ENCODE assay signal across 28 mouse cellular contexts in genomic region chr11:99138976-99139375, GRCm38 (mm10). TPM values are rescaled to one million over a fixed set of nuclear protein-coding genes. Genes with fewer than 3 reads are reported as not detected.
A peak's percentile ranks its signal among the peaks of the same experiment; 100 is the strongest.
DNase-seq lines count a peak whose midpoint lies in the region; ATAC-seq and TF ChIP-seq lines count a peak whose summit lies in the region.
"Had no signal": no experiment of that assay in that cellular context is flagged by ENCODE, and none has a peak within 500 bp of the region (broad histone marks: within the 10 kb centered on the region; RNA-seq: fewer than 3 reads in every experiment).

No protein-coding gene starts in this region.

- intact Hi-C loops in heart, adult 2 months (cut with DNase I) = no loop called here

- no peaks in the 10 kb centered on the region for H3K9me3 ChIP-seq in hindbrain, embryonic 10.5 days
- H3K9me3 ChIP-seq in hindbrain, embryonic 12.5 days (replicated peaks) = no peaks in the 10 kb centered on the region
- no peaks in the 10 kb centered on the region for H3K9me3 ChIP-seq in embryonic facial prominence, embryonic 10.5 days
- H3K9me3 ChIP-seq in limb, embryonic 15.5 days = no peaks in the 10 kb centered on the region
- H3K9me3 ChIP-seq: forebrain, embryonic 13.5 days; hindbrain, embryonic 15.5 days; liver, embryonic 15.5 days; megakaryocyte, embryonic 14.5 days; midbrain, embryonic 13.5 days; stomach, embryonic 15.5 days had no signal

- no peak overlapping the region for H3K4me2 ChIP-seq in hindbrain, embryonic 12.5 days (replicated peaks)
- H3K4me2 ChIP-seq in limb, embryonic 15.5 days = no peak overlapping the region
- H3K4me2 ChIP-seq: forebrain, embryonic 13.5 days; heart, embryonic 11.5 days; hindbrain, embryonic 15.5 days; liver, embryonic 15.5 days; midbrain, embryonic 13.5 days; stomach, embryonic 15.5 days had no signal

- no peaks in the 10 kb centered on the region for H3K36me3 ChIP-seq in hindbrain, embryonic 10.5 days
- no peaks in the 10 kb centered on the region for H3K36me3 ChIP-seq in hindbrain, embryonic 12.5 days
- no peaks in the 10 kb centered on the region for H3K36me3 ChIP-seq in embryonic facial prominence, embryonic 10.5 days (replicated peaks)
- no peaks in the 10 kb centered on the region for H3K36me3 ChIP-seq in limb, embryonic 15.5 days
- H3K36me3 ChIP-seq in heart, adult 2 months (ENCODE audit: control insufficient read depth, insufficient read depth, low read length) = no peaks in the 10 kb centered on the region
- H3K36me3 ChIP-seq: hindbrain, embryonic 15.5 days; liver, embryonic 15.5 days; midbrain, embryonic 13.5 days; stomach, embryonic 15.5 days had no signal

- no peak for TF ChIP-seq EP300 in heart, adult 2 months (IDR thresholded peaks at IDR 0.05; ENCODE audit: insufficient read depth, low read depth, low read length)

- no peak for DNase-seq in hindbrain, embryonic 10.5 days (ENCODE audit: low spot score)
- DNase-seq in embryonic facial prominence, embryonic 10.5 days (ENCODE audit: low spot score) = no peak
- peak; percentile 91 for DNase-seq in fat pad, adult 2 months (ENCODE audit: extremely low read depth, low read depth, low spot score)
- no peak for DNase-seq in heart, adult 2 months
- DNase-seq in adrenal gland, postnatal 10 days = no peak
- DNase-seq: cerebellum, adult 8-10 months; cerebellum, postnatal 25 days; heart, postnatal 4 days; kidney, adult 11 months; kidney, postnatal 14 days; liver; lung, postnatal 36 days had no signal

- WGBS in hindbrain, embryonic 10.5 days = 79% methylated on average over 9 of the region's 9 CpGs
- 82% methylated on average over 9 of the region's 9 CpGs for WGBS in hindbrain, embryonic 12.5 days
- WGBS in embryonic facial prominence, embryonic 10.5 days = 73% methylated on average over 9 of the region's 9 CpGs
- 40% methylated on average over 9 of the region's 9 CpGs for WGBS in limb, embryonic 15.5 days
- WGBS in heart, adult 2 months = 74% methylated on average over 9 of the region's 9 CpGs

- no peak for TF ChIP-seq POLR2A in heart, adult 2 months (IDR thresholded peaks at IDR 0.05; ENCODE audit: insufficient read depth, low read depth, low read length)

- H3K9ac ChIP-seq in hindbrain, embryonic 12.5 days = no peak overlapping the region
- H3K9ac ChIP-seq in limb, embryonic 15.5 days = no peak overlapping the region
- H3K9ac ChIP-seq in heart, adult 2 months (ENCODE audit: low read depth, low read length) = no peak overlapping the region
- H3K9ac ChIP-seq: forebrain, embryonic 13.5 days; hindbrain, embryonic 15.5 days; liver, embryonic 15.5 days; midbrain, embryonic 13.5 days; stomach, embryonic 15.5 days had no signal

- no peaks in the 10 kb centered on the region for H3K79me2 ChIP-seq in heart, adult 2 months (replicated peaks; ENCODE audit: control insufficient read depth, insufficient read depth, low read length)

- H3K27ac ChIP-seq in hindbrain, embryonic 10.5 days = 0 out of 2 replicates have a peak overlapping the region, but pooled peaks have one; percentile 12
- no peak overlapping the region for H3K27ac ChIP-seq in hindbrain, embryonic 12.5 days
- peak overlapping the region; percentile 36 for H3K27ac ChIP-seq in embryonic facial prominence, embryonic 10.5 days (replicated peaks)
- peak overlapping the region; percentile 33; the same call in 1 of the 2 replicates for H3K27ac ChIP-seq in limb, embryonic 15.5 days
- no peak overlapping the region for H3K27ac ChIP-seq in heart, adult 2 months
- H3K27ac ChIP-seq: forebrain, embryonic 13.5 days; hindbrain, embryonic 15.5 days; liver, embryonic 15.5 days; midbrain, embryonic 13.5 days; stomach, embryonic 15.5 days had no signal

- ATAC-seq in hindbrain, embryonic 12.5 days (ENCODE audit: low FRiP score) = no peak
- ATAC-seq in limb, embryonic 15.5 days (ENCODE audit: insufficient number of reproducible peaks, low FRiP score, low TSS enrichment, low read depth) = no peak
- ATAC-seq: forebrain, embryonic 13.5 days; inflammation-experienced regulatory T-cells, adult 6 months; midbrain, embryonic 13.5 days had no signal

- no peak overlapping the region for H3K4me3 ChIP-seq in hindbrain, embryonic 10.5 days
- no peak overlapping the region for H3K4me3 ChIP-seq in hindbrain, embryonic 12.5 days
- H3K4me3 ChIP-seq in embryonic facial prominence, embryonic 10.5 days = no peak overlapping the region
- no peak overlapping the region for H3K4me3 ChIP-seq in limb, embryonic 15.5 days
- H3K4me3 ChIP-seq in heart, adult 2 months = no peak overlapping the region
- H3K4me3 ChIP-seq: forebrain, embryonic 13.5 days; hindbrain, embryonic 15.5 days; liver, embryonic 15.5 days; megakaryocyte, embryonic 14.5 days; midbrain, embryonic 13.5 days; stomach, embryonic 15.5 days had no signal

- no peak for TF ChIP-seq CTCF in heart, adult 2 months (IDR thresholded peaks at IDR 0.05)

- no peaks in the 10 kb centered on the region for H3K27me3 ChIP-seq in hindbrain, embryonic 10.5 days (ENCODE audit: insufficient read depth, poor library complexity, severe bottlenecking)
- 0 out of 2 replicates have a peak, but pooled peaks cover 3% of the 10 kb centered on the region for H3K27me3 ChIP-seq in hindbrain, embryonic 12.5 days
- H3K27me3 ChIP-seq in embryonic facial prominence, embryonic 10.5 days (replicated peaks; ENCODE audit: low read depth, poor library complexity, severe bottlenecking) = no peaks in the 10 kb centered on the region
- no peaks in the 10 kb centered on the region for H3K27me3 ChIP-seq in limb, embryonic 15.5 days
- no peaks in the 10 kb centered on the region for H3K27me3 ChIP-seq in heart, adult 2 months (ENCODE audit: control insufficient read depth, insufficient read depth, low read length)
- H3K27me3 ChIP-seq: forebrain, embryonic 13.5 days; hindbrain, embryonic 15.5 days; liver, embryonic 15.5 days; midbrain, embryonic 13.5 days; stomach, embryonic 15.5 days had no signal

- peaks cover 52% of the 10 kb centered on the region for H3K4me1 ChIP-seq in hindbrain, embryonic 10.5 days (replicated peaks)
- H3K4me1 ChIP-seq in hindbrain, embryonic 12.5 days = peaks cover 31% of the 10 kb centered on the region
- peaks cover 64% of the 10 kb centered on the region for H3K4me1 ChIP-seq in embryonic facial prominence, embryonic 10.5 days
- H3K4me1 ChIP-seq in limb, embryonic 15.5 days = peaks cover 50% of the 10 kb centered on the region
- no peaks in the 10 kb centered on the region; the same call in none of the 2 replicates for H3K4me1 ChIP-seq in heart, adult 2 months (ENCODE audit: control insufficient read depth, insufficient read depth, low read length)
- H3K4me1 ChIP-seq: forebrain, embryonic 13.5 days; hindbrain, embryonic 15.5 days had no signal

RNA-seq across cellular contexts. Expression of gene Ccr7, which starts 15.9 kb away (rescaled TPM):
- 0.21 and 0.25 TPM in 2 replicates for polyA plus RNA-seq in hindbrain, embryonic 10.5 days (2016; fragmentation: Nextera tagmentation; extraction: Ambion mirVana)
- 0.25 and 0.42 TPM in 2 replicates for polyA plus RNA-seq in hindbrain, embryonic 12.5 days (2016; fragmentation: Nextera tagmentation; extraction: Ambion mirVana)
- polyA plus RNA-seq in embryonic facial prominence, embryonic 10.5 days (2016; fragmentation: Nextera tagmentation; extraction: Ambion mirVana) = 0.50 and 0.78 TPM in 2 replicates
- 0.38 and 0.48 TPM in 2 replicates for polyA plus RNA-seq in limb, embryonic 15.5 days (2015; fragmentation: Nextera tagmentation; extraction: Ambion mirVana)
- total RNA-seq in heart, adult 2 months (2021) = under 1 TPM; 0.29 to 0.59 TPM
- 2.6 and 2.7 TPM in 2 replicates for polyA plus RNA-seq in heart, adult 2 months (2012; rRNA removed)
- total RNA-seq in adrenal gland, postnatal 10 days (2021) = 1 to 10 TPM; 3.6 to 3.7 TPM
- total RNA-seq: gastrocnemius, adult 8-10 months; layer of hippocampus, postnatal 10 days; left cerebral cortex, postnatal 14 days had no signal
- polyA plus RNA-seq: forebrain, embryonic 13.5 days; kidney, embryonic 14.5 days; midbrain, embryonic 13.5 days; neural tube, embryonic 14.5 days had no signal

RNA-seq across cellular contexts. Expression of gene Tns4, which starts 49.9 kb away (rescaled TPM):
- polyA plus RNA-seq in hindbrain, embryonic 10.5 days (2016; fragmentation: Nextera tagmentation; extraction: Ambion mirVana) = 0.67 and 1.0 TPM in 2 replicates
- 0.32 and 0.36 TPM in 2 replicates for polyA plus RNA-seq in hindbrain, embryonic 12.5 days (2016; fragmentation: Nextera tagmentation; extraction: Ambion mirVana)
- 0.96 and 1.0 TPM in 2 replicates for polyA plus RNA-seq in embryonic facial prominence, embryonic 10.5 days (2016; fragmentation: Nextera tagmentation; extraction: Ambion mirVana)
- polyA plus RNA-seq in limb, embryonic 15.5 days (2015; fragmentation: Nextera tagmentation; extraction: Ambion mirVana) = 1.9 and 2.1 TPM in 2 replicates
- total RNA-seq in heart, adult 2 months (2021) = under 1 TPM; 0.16 to 0.23 TPM
- 0.49 and 1.1 TPM in 2 replicates for polyA plus RNA-seq in heart, adult 2 months (2012; rRNA removed)
- total RNA-seq in adrenal gland, postnatal 10 days (2021) = under 1 TPM; 0.12 to 0.51 TPM
- total RNA-seq: gastrocnemius, adult 8-10 months; MEL had no signal
- polyA plus RNA-seq: forebrain, embryonic 13.5 days; neural tube, embryonic 14.5 days had no signal

Comparison
In these comparisons a context has a peak if more than half of its experiments do, and no peak if none do; other contexts are left out.
1. H3K27ac ChIP-seq: peak in hindbrain, embryonic 10.5 days (single experiment), embryonic facial prominence, embryonic 10.5 days (single experiment) and limb, embryonic 15.5 days (single experiment); none in hindbrain, embryonic 12.5 days (single experiment) and heart, adult 2 months (single experiment).